Mouse (Mus musculus): Measurements from ENCODE around the gene Plxna1.

The Plxna1 gene

DNA sequence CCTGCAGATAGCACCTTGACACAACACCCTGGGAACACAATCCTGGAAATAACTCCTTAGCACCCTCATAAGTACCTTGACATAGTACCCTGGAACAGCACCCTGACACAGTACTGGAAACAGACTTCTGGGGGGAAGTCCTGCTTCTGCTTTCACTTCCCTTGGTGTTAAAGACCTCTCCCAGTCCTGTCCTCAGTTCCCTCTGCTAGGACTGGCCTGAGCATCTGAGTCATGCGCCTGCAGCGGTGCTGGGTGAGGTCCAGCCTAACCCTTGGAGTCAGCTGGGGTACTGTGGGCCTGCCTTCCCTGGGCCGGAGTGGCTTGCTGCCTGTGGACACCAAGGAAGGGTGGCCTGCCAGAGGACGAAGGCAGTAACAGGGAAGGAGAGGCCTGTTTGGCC is 81.9 kb downstream of the Plxna1 start:
- DNase-seq, result no peak

DNA sequence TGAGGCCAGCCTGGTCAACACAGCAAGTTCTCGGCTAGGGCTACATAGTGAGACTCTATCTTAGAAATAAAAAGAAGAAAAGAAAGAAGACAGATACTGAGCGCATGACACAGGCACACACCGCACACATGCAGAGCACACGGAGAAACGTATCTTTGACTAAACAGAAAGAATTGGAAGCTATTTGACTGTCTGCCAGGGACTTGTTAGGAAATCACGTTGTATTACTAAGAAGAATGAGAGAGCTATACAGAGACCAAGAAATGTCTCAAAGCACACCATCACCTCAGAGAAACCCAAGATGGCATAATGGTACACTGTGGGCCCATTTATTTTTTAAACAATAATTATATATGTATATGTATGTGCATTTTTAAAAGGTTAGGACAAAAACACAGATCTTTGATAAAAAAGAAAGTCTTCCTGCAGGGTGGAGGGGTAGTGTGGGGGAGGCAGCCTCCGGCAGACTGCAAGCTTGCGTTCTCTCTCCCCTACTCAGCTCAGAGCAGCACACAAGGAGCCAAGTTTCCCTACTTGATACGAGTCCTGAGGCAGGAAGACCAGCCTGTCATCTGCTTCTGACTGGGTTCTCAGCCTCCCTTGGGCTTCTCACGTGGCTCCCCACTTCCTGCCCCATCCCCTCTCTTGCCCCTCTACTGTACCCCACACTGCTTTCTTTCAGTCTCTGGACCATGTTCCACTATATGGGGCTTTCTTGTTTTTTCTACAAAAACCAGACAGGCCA is 90.5 kb downstream of the Plxna1 start:
- DNase-seq, result no peak

DNA sequence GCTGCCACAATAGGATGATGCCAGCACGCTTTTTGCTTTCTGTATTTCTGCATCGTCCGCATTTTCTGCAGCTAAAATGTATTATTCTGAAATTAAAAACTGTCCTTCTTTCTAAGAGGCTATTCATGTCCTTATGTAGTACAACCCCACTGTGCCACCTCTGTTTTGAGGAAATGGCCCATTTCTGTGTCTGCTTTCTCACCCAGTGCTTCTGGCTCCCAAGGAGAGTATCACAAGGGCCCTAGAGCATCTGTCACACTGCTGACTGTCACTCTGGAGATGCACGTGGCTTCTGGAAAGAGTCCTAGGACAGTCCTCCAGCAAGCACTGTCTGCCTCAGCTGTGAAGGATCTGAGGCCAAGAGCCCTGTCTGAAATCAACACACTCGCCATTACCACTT is 95.2 kb downstream of the Plxna1 start:
- no peak for DNase-seq
